Mouse (Mus musculus): ENCODE measurements around the gene Ccdc9.

- TF ChIP-seq GATA1 (IDR thresholded peaks at IDR 0.05; ENCODE audit: low read length) (no peak), TAL1 (IDR thresholded peaks at IDR 0.05; ENCODE audit: low read length) (no peak)
Measured at GRCm38 (mm10) chr7:16254195-16254594, 32.4 kb downstream of the Ccdc9 start.
